Mouse (Mus musculus): ENCODE data around the gene Tmem178b.

Gene Tmem178b

DNA sequence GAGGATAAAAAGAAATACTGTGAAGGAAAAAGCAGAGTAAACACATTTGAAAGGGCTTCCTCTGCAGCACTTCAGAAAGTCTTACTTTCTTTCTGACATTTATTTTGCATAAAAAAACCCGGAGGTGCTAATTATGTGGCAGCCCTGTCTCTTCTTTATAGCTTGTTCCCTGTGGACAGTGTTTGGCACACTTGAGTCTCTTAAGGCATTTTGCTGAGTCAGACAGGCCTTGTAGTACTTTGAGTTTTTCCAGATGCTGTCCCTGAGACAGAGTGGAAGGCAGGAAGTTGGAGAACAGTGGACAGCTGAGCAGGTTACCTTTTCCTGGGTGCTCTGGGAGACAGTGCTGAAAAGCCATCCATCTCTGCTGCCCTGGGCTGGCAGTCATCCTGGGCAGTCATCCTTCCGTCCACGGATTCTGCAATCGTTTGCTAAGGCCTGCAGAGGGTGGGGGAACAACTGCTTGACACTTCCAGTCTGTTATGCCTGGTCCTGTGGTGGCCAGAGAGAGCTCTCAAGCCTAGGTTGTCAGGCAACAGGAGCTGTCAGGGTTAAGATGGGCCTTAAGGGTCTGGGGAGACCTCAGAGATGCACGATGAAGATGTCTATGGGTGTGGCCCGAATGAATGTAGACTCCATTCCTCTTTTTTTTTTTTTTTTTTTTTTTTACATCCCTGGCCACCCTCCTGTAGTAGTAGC lies 46.1 kb downstream of the Tmem178b start:
- no peak for DNase-seq

DNA sequence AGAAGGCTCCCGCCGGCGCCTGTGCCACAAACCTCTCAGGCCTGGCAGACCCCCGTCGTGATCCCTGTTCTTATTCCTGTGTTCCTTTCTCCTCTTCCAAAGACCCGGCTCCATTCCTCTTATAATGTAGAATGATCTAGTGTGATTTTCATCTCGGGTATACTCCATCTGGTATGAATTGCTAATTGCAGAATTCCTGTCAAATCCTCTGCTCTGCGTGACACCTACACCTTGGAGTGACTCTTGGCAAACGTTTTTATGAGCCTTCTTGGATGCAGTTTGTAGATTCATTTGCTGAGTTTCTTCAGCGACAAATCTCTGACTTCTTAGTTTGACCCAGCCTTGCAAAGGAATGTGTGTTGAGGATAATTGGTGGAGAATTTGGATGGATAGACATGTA lies 53.4 kb downstream of the Tmem178b start:
- DNase-seq: no peak

DNA sequence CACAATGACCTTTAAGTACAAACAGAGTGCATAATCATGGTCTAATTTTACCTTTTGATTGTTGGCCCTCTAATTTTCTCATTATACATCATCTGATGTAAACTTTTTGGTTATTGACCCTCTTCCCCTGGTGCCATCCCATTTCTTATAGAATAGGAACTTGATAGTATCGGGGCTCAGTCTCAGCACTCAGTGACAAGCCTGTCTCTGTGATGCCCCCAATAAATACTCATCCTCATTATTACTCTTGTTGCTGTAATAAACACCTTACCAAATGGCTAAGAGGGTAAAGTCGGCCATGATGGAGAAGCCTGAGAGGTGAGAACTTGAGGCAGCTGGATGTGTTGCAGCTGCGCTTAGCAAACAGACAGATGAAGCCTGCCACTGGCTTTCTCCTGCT lies 63.5 kb downstream of the Tmem178b start:
- no peak for DNase-seq

DNA sequence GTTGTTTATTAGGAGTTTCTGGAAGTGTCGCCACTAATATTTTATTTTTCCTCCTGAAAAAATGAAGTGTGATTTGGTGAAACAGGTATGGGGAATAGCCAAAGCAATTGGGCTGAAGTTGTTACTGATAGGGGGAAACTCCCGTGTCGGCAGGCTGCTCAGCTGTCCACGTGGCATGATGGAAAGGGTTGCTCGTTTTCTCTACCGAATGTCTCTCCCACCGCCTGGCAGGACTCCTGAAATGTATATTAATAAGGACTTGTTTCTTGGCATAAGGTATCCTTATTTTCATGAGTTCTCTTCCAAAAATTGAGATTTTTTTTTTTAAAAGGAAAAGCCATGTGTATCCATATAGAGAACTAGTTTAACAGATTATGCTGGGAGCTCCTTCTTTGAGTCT lies 67.8 kb downstream of the Tmem178b start:
- no peak for DNase-seq

DNA sequence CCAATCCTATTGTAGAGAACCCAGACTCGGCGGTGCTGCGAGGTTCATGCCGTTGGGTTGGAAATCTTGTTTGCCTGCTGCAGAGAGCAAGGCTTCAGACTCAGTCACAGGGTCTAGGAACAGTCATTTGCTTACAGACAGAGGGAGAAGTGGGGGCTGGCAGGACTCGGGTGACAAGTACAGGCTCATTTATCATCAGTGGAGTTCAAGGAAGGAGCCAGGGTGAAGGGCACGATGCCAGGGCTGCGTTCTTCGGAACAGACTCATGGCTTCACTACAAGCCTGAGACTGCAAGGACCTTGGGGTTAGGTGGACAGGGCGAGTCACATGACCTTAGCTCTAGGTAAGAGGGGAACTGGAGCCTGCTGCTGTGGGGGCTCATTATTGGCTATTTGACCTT lies 71.8 kb downstream of the Tmem178b start:
- DNase-seq: no peak

DNA sequence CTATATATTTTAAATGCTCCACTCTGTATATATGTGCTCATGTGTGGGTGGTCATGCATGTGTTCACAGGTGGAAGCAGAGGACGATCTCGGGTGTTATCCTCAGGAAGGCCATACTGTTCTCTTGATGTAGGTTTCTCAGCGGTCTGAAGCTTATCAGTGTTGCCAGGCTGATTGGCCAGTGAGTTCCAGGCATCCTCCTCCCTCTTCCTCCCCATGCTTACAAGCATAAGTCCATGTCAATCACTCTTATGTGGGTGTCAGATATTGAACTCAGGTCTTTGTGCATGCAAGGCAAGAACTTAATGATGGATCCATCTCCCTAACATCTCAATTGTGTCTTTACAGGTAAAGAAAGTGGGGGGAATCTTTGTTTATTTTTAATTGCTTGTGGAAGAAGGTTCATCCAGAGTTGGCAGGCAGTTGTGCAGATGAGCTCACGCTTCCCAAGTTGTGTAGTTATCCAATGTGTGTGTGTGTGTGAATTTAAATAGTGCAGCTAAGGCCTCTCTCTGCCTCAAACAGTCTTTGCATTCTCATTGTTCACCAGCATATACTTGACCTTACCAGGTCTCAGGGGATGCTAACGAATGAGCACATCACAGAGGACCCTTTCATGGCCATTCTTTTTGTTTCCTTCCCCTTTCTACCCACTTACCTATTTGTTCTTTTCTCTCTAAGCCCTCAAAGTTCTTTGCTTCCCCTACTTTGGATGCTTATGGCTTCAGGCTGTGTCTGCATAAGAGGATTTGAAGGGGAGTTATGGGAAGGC lies 72.8 kb downstream of the Tmem178b start:
- DNase-seq: no peak

DNA sequence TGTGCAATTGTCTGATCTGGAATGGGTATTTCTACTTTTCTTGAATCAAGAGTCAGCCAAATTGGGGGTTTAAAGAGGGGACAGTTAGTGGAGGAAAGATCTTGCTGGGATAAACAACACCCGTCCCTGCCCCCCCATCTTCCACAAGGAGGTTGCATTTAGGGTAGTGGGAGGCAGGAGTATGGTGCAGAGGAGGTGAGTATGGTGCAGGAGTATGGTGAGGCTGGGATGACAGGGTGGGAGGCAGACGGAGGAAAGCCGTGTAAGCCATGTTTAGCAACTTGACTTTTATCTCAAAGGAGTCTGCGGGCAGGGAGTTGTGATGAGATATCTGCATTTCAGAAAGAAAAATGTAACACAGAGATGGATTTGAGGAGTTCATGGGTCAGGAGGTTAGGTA lies 73.5 kb downstream of the Tmem178b start:
- DNase-seq: no peak

DNA sequence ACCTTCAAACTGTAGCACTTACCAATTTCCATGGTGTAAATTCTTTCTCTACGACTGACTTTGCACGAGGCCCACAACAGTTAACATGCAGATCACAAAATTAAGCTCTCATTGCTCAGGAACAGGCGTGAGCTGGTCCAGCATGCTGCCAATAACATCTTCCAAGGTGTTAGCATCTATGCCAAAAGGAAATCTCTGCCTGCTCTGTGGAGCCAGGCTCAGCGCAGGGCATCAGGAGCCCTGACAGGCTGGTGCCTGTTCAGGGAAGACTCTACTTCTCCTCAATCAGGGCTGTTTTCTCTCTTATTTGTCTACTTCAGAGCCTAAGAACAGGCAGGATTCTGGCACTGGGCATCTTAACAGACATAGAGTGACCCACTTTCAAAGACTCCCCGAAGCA lies 80.9 kb downstream of the Tmem178b start:
- no peak for DNase-seq

DNA sequence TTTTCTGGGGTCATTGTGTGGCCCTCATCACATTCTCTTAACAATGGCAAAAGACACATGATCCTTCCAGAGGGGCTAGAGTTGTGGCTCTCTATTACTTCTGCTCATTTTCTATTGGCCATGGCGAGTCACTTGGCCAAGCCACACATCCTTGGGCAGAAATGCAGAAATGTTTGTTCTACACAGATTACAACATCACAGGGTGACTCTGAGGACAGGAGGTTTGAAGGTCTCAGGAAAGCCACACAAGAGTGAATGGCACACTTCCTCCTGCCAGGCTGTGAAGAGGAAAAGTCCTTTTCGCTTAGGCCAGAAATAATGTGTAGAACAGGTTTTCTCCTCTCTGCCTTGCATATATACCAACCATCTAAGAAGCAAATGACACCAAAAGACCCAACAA lies 82.1 kb downstream of the Tmem178b start:
- no peak for DNase-seq

DNA sequence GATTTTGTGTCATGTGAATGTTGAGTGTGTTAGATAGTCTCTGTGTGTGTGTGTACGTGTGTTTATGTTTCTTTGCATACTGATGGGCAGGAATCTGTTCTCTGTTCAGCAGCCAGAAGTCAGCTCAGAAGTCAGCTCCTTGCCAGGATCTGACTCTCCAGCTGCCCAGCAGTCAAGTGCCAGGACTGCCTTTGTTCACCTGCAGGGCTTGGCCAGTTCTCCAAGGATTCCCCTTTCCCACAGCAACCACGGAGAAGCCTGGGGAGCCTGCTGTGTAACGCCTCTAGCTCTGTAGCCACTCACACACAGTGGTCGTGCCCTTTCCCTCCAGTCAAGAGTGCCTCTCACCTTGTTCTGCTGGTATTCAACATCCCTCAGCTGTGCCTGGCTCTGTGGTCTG lies 91.5 kb downstream of the Tmem178b start:
- DNase-seq: no peak

DNA sequence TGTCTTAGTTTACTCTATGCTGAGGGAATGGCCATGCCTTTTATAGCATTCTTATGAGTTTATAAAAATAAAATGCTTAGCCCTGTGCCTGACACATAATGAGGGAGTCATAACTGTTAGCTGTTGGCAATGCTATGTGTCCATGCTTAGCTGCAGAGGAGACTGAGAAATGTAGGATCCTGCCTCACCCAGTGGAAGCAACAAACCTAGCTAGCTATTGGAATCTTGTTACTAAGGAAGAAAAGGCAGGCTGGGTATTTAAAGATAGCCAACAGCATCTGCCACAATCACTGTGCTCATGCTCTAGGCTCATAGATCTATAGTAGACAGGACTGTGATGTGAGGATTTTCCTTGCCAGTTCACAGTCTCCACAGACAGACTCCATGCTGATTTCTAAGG lies 97.2 kb downstream of the Tmem178b start:
- no peak for DNase-seq

DNA sequence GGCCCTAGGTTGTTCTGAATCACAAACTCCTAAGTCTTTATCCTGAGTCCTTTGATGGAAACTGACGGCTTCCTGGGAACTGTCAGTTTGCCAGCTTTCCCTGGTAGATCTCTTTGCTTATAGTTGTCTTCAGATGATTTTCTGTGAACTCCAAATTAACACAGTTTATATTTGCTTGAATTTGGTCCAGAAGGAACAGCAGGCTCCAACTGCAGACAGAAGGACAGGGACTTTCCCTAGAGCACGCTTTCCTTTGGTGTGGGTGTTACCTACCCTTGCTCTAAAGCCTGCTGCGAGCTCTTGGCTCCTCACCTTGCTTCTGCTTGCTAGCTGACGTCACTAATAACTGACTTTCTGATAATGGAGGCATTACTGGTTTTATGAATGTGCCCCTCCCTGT lies 105.9 kb downstream of the Tmem178b start:
- no peak for DNase-seq

DNA sequence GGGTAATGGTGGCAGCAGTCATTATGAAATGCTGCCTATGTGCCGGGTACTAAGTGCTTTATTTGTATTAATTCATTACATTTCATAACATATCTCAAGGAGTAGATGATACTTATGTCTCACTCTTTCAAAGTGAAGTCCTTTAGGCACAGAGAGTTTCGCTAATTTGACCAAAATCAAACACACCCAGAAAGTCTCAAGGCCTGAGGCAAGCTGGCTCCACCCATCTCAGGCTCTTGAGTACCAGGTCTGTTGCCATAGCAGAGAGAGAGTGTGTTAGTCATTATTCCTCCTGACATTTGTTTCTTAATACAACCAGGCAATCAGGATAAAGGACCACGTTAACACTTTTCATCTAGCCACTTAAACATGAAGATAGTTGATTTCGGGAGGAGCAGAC lies 117.7 kb downstream of the Tmem178b start:
- DNase-seq: no peak

DNA sequence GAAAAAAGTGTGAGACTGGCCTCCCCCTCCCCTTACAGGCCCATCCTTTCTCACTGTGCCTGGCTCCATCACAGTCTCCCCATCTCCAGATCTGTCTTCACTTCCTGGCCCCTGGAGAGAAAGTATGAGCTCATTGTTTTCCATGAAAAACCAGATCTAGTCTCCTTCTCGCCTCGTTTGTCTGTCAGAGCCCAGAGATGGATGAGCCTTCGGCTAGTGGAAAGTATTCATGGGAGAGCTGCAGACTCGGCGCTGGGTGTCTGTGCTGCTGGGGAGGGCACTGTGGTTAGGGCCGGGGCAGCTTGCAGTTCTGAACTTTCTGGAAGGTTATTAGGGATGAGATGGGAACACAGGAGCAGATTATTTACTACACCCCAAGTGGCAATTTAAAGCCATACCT lies 118.9 kb downstream of the Tmem178b start:
- no peak for DNase-seq

DNA sequence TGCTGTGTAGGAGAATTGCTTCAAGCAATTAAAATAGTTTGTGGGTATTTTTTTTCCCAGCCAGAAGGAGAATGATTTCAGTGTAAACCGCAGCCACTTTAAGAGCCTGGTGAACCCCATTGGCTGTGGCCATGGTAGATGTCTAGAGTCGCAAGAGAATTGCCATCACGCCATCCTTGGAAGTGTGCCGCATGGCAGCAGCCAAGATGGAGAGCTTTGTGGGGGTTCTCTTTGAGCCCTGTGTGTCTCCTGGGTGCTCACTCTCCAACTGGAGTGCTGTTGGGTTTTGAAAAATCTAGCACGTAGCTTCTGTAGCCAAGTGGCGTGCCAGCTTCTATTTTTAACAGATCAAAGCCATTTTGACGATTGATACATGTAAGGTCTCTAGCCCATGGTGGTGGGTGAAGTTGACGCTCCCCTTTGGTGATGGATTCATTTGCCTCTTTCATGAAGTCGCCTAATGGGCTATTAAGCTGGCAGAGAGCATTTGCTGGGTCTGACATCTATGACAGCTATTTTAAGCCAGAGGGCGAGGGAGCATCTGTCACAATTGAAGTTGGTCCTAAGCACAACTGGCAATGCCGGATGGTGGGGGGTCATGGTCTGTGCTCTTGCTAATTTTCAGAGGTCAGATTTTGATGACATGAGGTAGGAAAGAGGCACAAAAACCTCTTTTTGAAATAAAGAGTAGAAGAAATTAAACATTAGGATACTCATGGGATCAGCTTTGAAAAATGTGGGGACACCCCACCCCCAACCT lies 133.1 kb downstream of the Tmem178b start:
- no peak for DNase-seq

DNA sequence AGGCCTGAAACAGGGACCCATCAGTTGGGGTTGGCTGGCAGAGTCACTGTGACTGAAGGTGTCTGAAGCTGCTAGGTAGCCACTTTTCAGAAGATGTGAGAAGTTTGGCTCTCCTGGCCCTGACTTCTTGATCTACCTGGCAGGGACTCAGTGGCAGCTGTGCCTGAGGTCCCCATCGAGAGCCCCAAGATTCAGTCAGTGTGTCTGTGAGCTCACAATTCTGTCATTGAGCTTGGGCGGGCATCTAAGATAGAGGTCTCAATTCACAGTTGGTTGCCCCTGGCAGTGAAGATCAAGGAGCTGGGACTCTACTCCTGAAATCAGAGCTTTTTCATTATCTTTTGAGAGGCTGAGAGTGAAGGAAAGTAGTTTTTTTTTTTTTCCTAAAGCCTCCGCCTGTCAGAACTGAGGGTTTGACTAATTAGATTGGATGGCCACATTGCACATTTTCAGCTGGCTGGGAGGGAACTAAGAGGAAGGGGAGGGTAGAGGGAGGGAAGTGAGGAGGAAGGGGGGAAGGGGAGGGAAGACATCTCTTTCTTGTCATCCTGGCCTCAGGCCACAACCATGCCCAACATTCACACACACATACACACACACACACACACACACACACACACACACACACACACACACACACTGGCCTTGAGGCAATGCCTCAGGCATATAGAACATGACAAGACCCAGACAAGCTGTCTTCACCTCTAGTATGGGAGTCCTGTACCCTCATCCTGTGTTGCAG lies 135.3 kb downstream of the Tmem178b start:
- DNase-seq: no peak

DNA sequence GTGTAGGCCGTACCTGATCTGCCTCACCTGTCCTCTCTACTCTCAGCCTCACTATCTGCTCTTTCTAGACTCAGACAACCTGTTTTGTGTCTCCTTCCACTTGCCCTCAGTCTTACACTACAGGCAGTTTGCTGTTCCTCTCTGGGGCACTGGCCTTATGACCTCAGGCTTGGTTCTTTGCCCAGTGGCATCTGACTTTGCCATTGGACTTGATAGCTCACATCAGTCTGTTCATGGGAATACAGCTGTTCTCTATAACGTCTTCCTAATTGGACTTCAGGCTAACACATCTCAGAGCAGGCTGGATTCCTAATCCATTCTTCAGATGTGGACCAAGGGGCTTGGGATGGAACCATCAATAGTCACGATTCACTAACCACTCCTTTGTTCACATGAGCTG lies 136.6 kb downstream of the Tmem178b start:
- no peak for DNase-seq

DNA sequence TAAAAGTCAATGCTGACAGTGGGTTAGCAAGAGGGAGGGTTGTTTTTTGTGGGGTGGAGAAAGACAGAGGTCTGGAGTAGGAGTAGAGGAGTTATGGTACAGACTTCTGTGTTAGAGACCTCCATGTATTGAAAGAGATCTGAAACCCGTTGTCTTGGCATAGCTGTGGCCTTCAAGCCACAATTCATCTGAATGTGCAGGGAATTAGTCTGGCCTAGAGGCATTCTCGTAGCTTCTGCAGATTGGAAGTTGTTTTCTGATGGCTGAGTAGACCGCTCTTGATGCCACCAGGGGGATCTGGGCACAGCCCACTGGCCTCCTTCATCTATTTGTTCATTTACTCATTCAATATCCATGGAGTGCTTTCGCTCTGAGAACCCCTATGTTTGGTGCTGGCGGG lies 138.0 kb downstream of the Tmem178b start:
- no peak for DNase-seq

DNA sequence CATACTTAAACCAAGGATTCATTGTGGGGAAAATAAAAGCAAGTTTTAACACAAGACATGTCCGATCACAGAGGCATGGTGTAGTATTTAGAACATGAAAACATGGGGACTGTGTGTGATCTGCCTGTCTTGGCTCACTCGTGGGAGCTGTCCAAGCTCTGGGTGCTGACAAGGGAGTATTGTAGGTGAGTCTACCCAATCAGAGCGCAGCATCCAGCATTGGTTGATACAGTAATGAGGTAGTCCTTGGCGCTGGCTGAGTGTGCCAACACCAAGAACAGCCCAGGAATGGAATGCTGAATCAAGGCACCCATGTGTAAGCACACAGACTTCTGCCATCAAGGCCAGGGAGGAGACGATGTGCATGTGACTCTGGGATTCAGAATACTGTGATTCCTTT lies 138.5 kb downstream of the Tmem178b start:
- no peak for DNase-seq

DNA sequence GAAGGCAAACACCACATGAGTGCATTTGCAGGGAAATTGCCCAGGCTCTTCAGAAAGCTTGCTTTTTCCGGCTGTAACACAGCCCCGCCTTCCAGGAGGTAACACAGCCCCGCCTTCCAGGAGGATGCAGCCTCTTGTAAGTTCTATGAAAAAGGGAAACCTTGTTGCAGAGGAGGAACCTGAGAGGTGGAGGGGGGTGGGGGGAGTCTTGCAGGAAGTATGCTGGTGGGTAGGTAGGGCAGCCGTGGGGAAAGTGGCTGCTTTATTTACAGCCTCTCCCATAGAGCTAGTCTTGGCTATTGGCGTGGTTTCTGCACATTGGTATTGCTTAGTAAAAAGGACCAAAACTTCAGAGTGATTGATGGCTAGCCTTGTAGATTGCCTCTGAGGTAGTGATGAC lies 140.3 kb downstream of the Tmem178b start:
- DNase-seq: no peak

DNA sequence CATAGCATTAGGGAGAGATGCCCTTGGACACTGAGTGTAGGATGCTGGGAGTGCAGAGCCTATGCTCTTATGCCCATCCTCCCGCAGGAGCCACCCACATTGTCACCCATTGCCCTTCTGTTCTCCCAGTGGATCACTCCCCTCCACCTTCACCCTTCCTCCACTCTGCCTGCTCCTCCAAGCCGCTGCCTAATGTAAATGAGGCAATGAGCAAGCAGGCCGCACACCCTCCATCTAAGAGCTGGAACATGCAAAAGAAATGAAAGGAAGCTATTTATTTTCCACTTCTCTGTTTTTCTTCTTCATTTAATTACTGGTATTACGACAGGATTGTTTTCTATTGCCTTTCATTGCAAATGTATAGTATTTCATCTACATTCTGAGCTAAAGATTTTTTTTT lies 142.1 kb downstream of the Tmem178b start:
- no peak for DNase-seq

DNA sequence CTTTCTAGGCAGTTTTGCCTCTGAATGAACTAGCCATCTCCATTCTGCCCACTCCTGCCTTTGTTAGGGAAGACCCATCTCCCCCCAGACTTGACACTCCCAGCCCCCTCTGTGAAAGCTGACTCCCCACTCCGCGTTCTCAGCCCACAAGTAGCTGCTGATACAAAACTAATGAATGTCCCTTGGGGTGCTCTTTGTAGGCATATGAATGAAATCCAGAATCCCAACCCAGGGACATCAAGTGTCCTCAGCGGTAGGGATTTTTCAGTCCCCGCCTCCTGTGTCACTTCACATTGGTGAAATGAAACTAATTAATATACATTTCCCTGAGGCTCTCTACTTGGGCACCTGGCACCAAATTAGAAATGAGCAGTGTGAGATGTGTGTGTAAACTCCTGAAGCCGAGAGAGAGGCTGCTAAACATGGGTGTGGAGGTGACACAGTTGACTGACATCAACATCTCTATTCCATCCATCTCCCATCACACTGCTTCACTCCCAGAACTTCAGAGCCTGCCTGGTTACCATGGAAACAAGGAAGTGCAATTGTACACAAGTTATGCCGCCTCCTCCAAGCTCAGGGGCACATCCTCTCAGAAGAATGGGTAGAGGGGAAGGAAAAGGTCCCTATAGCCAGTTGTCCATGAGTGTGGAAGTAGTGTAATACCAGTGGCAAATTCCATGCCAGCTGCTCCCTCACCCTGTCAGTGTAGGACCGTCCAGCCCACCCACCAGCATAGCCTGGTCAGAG lies 142.8 kb downstream of the Tmem178b start:
- no peak for DNase-seq

DNA sequence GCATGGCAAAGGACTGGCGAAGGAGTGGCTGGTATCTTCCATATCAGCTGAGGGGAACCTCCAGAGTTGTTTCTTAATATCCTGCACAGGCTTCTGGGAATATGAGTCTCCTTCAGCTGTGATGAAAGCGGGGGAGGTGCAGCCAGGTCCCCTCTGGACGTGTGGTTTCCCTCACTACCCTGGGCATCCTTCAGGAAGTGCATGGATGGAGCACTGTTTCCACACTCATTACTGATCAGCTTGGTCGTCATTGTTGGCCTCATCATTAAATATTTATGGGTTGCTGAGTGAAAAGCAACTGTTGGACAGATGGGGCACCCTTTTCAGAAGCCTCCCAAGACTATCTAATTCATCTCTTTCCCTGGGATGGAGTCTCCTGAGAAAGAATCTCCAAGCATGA lies 146.3 kb downstream of the Tmem178b start:
- DNase-seq: no peak

Data from kidney, postnatal 25 days (tissue).